Mouse (Mus musculus) G1E-ER4 (cell line): ENCODE results near the gene Atxn1. TPM values are rescaled to one million over a fixed set of nuclear protein-coding genes. Genes with fewer than 3 reads are reported as not detected.

Source experiments
- GATA1 ChIP-seq: IDR thresholded peaks from one replicate; pipeline ENCODE4 v1.8.0; 2012; ENCODE audit warnings: low read length, inconsistent platforms
- polyA plus RNA-seq: library from polyadenylated mRNA; stranded (reverse); fragments of >175 nt; gene quantifications from 2 replicates; pipeline ENCODE4 v1.2.3, GENCODE M21; 2012

Atxn1 gene
- polyA plus RNA-seq, 1 experiment: 5.5 TPM

DNA sequence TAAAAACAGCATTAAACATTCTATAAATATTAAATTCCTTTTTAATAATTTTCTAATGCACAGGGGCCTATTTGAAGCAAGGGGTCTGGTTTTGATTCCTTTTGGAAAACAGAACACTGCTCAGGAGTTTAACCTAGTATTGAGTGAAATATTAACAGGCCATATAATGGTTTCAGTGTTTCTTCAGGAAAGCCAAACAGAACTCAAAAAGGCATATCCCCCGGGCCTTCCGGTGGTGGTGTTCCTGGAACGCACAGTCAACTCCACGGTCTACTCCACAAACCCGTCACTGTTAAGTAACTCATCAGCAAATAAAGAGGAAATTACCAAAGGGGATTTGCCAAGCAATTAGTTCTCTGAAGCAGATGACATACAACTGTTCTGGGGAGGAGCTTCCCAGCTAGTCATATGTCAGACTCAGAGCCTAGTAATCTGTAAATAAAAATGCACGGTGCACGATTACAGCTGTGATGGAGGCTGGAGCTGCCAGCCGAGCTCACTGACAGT is 14.4 kb downstream of the Atxn1 start:
- no peak for TF ChIP-seq GATA1

DNA sequence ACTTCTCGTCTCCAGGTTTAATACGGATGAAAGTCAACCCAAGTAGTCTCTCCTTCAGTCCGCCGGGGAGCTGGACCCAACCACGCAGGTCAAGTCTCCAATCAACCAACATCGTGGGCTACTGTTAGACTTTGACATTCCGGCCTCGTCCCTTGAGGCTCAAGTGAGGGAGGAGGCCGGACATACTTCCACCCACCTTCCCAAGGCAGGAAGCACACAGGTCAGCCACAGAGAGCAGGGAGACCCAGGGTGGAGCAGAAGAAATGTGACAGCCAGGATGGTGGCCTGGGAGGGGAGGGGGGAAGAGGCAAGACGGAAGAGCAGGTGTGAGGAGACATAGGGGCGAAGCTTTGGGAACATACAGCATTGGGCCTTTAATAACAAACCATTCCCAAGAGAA is 18.7 kb downstream of the Atxn1 start:
- no peak for TF ChIP-seq GATA1

GRCm38 (mm10) chr13:45942337-45942736 is 22.5 kb downstream of the Atxn1 start:
- no peak for TF ChIP-seq GATA1

- no peak for TF ChIP-seq GATA1
Measured at GRCm38 (mm10) chr13:45940714-45941113, 24.1 kb downstream of the Atxn1 start.

GRCm38 (mm10) chr13:45939561-45939960 is 25.2 kb downstream of the Atxn1 start:
- no peak for TF ChIP-seq GATA1

DNA sequence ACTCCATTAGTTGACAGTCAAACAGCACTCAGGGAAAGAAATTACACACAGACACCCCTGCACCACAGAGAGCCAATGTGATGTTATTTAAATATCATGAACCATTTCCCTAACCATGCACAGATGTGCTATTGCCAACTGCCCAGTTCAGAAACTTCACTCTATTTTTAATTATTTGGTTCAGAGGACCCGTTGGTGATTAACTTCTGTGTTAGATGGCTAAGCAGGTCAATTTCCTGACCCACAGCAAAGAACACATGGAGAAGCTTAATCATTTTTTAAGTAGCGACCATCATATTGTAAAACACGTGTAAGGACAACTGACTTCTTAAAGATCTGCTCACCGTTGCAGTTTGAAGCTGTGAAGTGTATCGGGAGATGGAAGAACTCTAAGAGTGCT is 26.7 kb downstream of the Atxn1 start:
- no peak for TF ChIP-seq GATA1

GRCm38 (mm10) chr13:45936765-45937164 is 28.0 kb downstream of the Atxn1 start:
- no peak for TF ChIP-seq GATA1

- TF ChIP-seq GATA1: no peak
Measured at GRCm38 (mm10) chr13:45935798-45936197, 29.0 kb downstream of the Atxn1 start.

GRCm38 (mm10) chr13:45934841-45935240 is 30.0 kb downstream of the Atxn1 start:
- no peak for TF ChIP-seq GATA1

GRCm38 (mm10) chr13:45934085-45934484 is 30.7 kb downstream of the Atxn1 start:
- no peak for TF ChIP-seq GATA1

- TF ChIP-seq GATA1: no peak
Measured at GRCm38 (mm10) chr13:45932491-45932921, 32.3 kb downstream of the Atxn1 start.

DNA sequence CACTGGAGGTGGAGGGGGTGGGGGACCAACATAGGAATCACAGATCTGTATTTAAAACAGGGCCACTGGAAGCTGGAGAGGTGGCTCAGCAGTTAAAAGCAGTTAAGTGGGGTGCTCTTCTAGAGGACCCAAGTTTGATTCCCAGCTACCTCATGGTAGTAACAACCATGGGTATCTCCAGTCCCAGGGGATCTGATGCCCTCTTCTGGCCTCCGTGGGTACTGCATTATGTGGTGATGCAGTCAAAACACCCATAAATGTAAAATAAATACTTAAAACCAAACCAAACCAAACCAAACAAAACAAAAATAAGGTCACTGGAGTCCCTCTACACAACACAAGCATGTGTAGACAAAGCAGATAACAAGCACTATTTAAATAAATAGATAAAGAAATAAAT is 32.9 kb downstream of the Atxn1 start:
- TF ChIP-seq GATA1: no peak

DNA sequence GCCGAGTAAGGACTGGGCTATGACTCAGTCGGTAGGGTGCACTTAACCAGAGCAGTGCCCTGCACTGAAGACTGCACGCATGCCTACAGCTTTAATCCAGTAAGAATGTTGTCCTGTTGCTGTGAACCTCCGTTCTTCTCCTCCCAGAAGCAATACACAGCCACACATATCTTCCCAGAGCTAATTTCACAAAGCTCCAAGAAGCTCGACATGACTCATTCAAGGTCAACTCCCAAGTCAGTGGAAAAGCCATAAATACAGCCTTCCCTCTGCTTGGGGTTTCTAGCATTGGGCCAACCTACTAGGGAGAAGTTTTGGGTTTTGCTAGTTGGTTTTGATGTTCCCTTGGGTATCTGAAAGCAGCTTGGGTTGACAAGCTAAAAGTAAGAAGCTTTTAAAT is 33.6 kb downstream of the Atxn1 start:
- no peak for TF ChIP-seq GATA1

DNA sequence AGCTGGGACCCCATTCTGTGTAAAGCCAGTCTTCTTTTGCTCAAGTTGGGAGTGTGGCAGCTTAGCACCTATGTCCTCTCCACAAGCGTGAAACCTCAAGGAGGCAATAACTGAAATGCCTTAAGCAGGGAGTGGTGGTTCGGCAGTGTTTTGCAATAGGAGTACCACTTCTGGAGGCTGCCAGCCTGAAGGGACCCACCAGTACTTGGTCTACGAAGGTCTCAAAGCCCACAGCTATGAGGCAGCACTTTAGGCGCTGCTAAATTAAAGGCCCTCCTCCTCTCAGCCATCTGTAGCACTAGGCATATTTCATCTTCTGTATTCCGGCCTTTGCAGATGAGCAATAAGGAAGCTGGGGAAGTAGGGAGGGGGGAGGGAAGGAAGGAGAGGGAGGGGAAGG is 35.1 kb downstream of the Atxn1 start:
- no peak for TF ChIP-seq GATA1

DNA sequence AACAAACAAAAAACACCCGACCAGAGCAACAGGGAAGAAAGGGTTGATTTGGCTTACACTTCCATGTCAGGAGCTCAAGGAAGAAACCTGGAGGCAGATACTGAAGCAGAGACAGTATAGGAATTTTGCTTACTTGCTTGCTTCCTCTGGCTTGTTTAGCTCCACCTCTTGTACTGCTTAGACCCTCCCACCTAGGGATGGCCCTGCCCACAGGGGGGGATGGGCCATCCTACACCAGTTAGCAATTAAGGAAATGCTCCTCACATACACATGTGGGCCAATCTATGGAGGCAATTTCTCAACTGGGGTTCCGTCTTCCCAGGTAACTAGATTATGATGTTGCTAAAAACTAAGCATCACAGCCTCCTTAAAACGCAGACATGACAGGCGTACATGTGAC is 39.5 kb downstream of the Atxn1 start:
- no peak for TF ChIP-seq GATA1

DNA sequence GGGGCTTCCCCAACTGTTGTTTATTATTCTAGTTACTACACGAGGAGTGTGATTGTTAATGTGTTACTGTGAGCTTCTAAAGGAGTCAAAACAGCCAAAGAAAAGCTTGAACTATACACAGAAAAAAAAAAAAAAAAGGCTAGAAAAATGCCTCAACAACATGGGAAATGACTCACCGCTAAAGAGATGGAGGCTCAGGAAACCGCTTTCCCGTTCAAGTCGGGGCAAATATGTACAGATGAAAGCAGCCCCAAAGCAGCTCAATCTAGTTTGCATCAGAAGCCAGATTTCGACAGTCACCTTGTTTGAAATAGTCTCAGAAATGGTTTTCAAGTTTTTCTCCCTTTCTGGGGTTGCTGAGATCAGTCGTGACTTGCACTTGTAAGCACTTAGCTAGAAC is 40.3 kb downstream of the Atxn1 start:
- TF ChIP-seq GATA1: no peak

DNA sequence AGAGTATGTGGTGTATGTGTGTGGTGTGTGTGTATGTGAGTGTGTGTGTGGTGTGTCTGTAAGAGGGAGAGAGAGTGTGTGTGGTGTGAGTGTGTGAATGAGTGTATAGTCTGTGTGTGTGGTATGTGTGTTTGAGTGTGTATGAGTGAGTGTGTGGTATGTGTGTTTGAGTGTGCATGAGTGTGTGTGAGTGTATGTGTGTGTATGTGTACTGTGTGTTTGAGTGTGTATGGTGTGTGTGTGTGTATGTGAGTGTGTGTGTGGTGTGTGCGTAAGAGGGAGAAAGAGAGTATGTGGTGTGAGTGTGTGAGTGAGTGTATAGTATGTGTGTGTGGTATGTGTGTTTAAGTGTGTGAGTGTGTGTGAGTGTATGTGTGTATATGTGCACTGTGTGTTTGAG is 41.7 kb downstream of the Atxn1 start:
- TF ChIP-seq GATA1: no peak

- no peak for TF ChIP-seq GATA1
Measured at GRCm38 (mm10) chr13:45922467-45922866, 42.3 kb downstream of the Atxn1 start.
